Mouse (Mus musculus): ENCODE results near the gene Plxna4. TPM values are rescaled to one million over a fixed set of nuclear protein-coding genes. Genes with fewer than 3 reads are reported as not detected.
"Not testable (repeated sequence)": the region's sequence is repeated elsewhere in the genome, so short reads cannot be mapped to it uniquely, and the experiment has no call there.

The Plxna4 gene
- polyA plus RNA-seq, 1 experiment from 2014 or later: 6.1 TPM

DNA sequence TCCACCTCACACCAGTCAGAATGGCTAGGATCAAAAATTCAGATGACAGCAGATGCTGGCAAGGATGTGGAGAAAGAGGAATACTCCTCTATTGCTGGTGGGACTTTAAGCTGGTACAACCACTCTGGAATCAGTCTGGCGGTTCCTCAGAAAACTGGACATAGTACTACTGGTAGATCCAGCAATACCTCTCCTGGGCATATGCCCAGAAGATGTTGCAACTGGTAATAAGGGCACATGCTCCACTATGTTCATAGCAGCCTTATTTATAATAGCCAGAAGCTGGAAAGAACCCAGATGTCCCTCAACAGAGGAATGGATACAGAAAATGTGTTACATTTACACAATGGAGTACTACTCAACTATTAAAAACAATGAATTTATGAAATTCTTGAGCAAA is 86.8 kb downstream of the Plxna4 start:
- WGBS: 91% methylated on average over 1 of the region's 1 CpGs
- H3K9ac ChIP-seq (ENCODE audit: low read depth, low read length); H3K27me3 ChIP-seq (replicated peaks; ENCODE audit: control insufficient read depth, insufficient read depth, low read length); H3K27ac ChIP-seq (replicated peaks; ENCODE audit: low read depth, low read length); ATAC-seq (ENCODE audit: low read depth); H3K36me3 ChIP-seq (ENCODE audit: control insufficient read depth, insufficient read depth, low read length); DNase-seq (ENCODE audit: low spot score); H3K9me3 ChIP-seq (ENCODE audit: control insufficient read depth, low read length); H3K4me2 ChIP-seq (ENCODE audit: low read depth, low read length); H3K4me3 ChIP-seq (ENCODE audit: low read depth, low read length); H3K4me1 ChIP-seq (ENCODE audit: control insufficient read depth, insufficient read depth, low read length): not testable (repeated sequence)

DNA sequence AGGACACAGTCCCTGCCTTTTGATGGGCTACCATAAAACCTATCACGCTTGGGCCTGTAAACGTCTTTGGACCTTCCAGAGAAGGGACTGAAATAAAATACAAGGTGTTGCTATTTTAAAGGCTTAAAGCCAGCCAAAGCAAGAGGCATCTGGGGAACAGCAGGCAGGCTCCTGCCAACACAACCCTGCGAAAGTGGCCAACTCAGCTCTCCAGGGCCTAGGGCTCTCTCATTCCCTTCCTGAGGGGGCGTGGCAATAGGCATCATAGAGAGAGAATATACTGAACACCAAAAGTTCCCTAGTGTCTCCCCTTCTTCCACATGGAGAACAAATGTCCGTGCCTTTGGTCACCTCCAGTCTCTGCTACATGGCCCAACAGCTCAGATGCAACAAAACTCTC is 89.9 kb downstream of the Plxna4 start:
- Histone ChIP-seq H3K36me3 (ENCODE audit: control insufficient read depth, insufficient read depth, low read length) (no peaks in the 10 kb centered on the region), H3K4me3 (ENCODE audit: low read depth, low read length) (no peak overlapping the region), H3K9me3 (ENCODE audit: control insufficient read depth, low read length) (no peaks in the 10 kb centered on the region), H3K4me2 (ENCODE audit: low read depth, low read length) (no peak overlapping the region), H3K27me3 (replicated peaks; ENCODE audit: control insufficient read depth, insufficient read depth, low read length) (no peaks in the 10 kb centered on the region), H3K4me1 (ENCODE audit: control insufficient read depth, insufficient read depth, low read length) (peaks cover 14% of the 10 kb centered on the region; the same call in 1 of the 2 replicates), H3K27ac (replicated peaks; ENCODE audit: low read depth, low read length) (no peak overlapping the region), H3K9ac (ENCODE audit: low read depth, low read length) (no peak overlapping the region)
- ATAC-seq (ENCODE audit: low read depth): no peak
- WGBS: 83% methylated on average over 5 of the region's 5 CpGs
- no peak for DNase-seq (ENCODE audit: low spot score)

DNA sequence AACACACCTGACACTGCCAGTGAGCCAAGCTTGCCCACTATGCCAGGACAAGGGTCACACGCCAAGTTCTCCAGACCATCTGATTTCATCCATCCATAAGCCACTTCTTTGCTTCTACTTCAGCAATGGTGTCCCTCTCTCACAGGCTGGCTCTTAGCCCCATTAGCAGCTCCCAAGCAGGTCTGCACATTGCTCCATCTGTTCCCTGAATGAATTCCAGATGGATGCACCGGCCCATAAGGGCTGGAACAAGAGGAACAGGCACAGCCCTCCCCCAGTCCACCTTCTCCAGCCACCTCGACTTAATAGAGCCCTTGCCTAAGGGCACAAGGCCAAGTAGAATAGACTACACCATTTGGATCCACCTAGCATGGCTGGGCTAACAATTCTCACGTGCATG is 91.9 kb downstream of the Plxna4 start:
- 32% methylated on average over 4 of the region's 4 CpGs for WGBS
- no peak overlapping the region for H3K4me2 ChIP-seq (ENCODE audit: low read depth, low read length)
- H3K9ac ChIP-seq (ENCODE audit: low read depth, low read length): no peak overlapping the region
- no peak overlapping the region for H3K4me3 ChIP-seq (ENCODE audit: low read depth, low read length)
- H3K9me3 ChIP-seq (ENCODE audit: control insufficient read depth, low read length): no peaks in the 10 kb centered on the region
- ATAC-seq (ENCODE audit: low read depth): no peak
- no peak overlapping the region for H3K27ac ChIP-seq (replicated peaks; ENCODE audit: low read depth, low read length)
- no peaks in the 10 kb centered on the region for H3K27me3 ChIP-seq (replicated peaks; ENCODE audit: control insufficient read depth, insufficient read depth, low read length)
- H3K4me1 ChIP-seq (ENCODE audit: control insufficient read depth, insufficient read depth, low read length): peaks cover 14% of the 10 kb centered on the region; the same call in 1 of the 2 replicates
- no peaks in the 10 kb centered on the region for H3K36me3 ChIP-seq (ENCODE audit: control insufficient read depth, insufficient read depth, low read length)
- DNase-seq (ENCODE audit: low spot score): no peak

GRCm38 (mm10) chr6:32495532-32495931 is 92.5 kb downstream of the Plxna4 start:
- H3K36me3 ChIP-seq (ENCODE audit: control insufficient read depth, insufficient read depth, low read length): no peaks in the 10 kb centered on the region
- peaks cover 14% of the 10 kb centered on the region; the same call in 1 of the 2 replicates for H3K4me1 ChIP-seq (ENCODE audit: control insufficient read depth, insufficient read depth, low read length)
- no peak overlapping the region for H3K4me3 ChIP-seq (ENCODE audit: low read depth, low read length)
- 83% methylated on average over 2 of the region's 2 CpGs for WGBS
- DNase-seq (ENCODE audit: low spot score): no peak
- H3K9ac ChIP-seq (ENCODE audit: low read depth, low read length): no peak overlapping the region
- no peak overlapping the region for H3K4me2 ChIP-seq (ENCODE audit: low read depth, low read length)
- H3K27me3 ChIP-seq (replicated peaks; ENCODE audit: control insufficient read depth, insufficient read depth, low read length): no peaks in the 10 kb centered on the region
- H3K9me3 ChIP-seq (ENCODE audit: control insufficient read depth, low read length): no peaks in the 10 kb centered on the region
- H3K27ac ChIP-seq (replicated peaks; ENCODE audit: low read depth, low read length): no peak overlapping the region
- no peak for ATAC-seq (ENCODE audit: low read depth)

DNA sequence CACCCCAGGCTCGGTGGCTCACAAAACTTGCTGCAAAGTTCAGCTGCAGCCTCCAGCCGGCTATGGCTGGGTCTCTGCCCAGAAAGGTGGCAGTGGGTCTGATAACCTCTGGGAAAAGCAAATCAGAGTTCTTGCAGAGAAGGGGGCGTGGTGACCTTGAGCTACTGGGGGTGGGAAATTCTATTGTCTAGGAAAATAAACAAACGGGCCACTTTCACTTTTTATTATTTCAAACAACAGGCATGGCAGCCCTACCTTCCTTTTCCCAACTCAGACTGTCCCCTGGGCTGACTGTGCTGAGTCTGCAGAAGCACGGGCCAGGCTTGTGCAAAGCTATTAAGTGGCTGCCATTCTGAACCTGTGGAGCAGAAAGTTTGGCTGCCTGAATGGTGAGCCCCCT is 94.4 kb downstream of the Plxna4 start:
- 34% methylated on average over 5 of the region's 5 CpGs for WGBS
- H3K27me3 ChIP-seq (replicated peaks; ENCODE audit: control insufficient read depth, insufficient read depth, low read length): no peaks in the 10 kb centered on the region
- H3K4me3 ChIP-seq (ENCODE audit: low read depth, low read length): no peak overlapping the region
- DNase-seq (ENCODE audit: low spot score) (peak; percentile 32), ATAC-seq (ENCODE audit: low read depth) (no peak)
- H3K4me1 ChIP-seq (ENCODE audit: control insufficient read depth, insufficient read depth, low read length): peaks cover 14% of the 10 kb centered on the region; the same call in 1 of the 2 replicates
- H3K9me3 ChIP-seq (ENCODE audit: control insufficient read depth, low read length): no peaks in the 10 kb centered on the region
- no peak overlapping the region for H3K9ac ChIP-seq (ENCODE audit: low read depth, low read length)
- H3K4me2 ChIP-seq (ENCODE audit: low read depth, low read length): no peak overlapping the region
- H3K27ac ChIP-seq (replicated peaks; ENCODE audit: low read depth, low read length): no peak overlapping the region
- no peaks in the 10 kb centered on the region for H3K36me3 ChIP-seq (ENCODE audit: control insufficient read depth, insufficient read depth, low read length)

GRCm38 (mm10) chr6:32487121-32487520 is 100.9 kb downstream of the Plxna4 start:
- H3K9ac ChIP-seq (ENCODE audit: low read depth, low read length): no peak overlapping the region
- no peaks in the 10 kb centered on the region for H3K27me3 ChIP-seq (replicated peaks; ENCODE audit: control insufficient read depth, insufficient read depth, low read length)
- no peaks in the 10 kb centered on the region for H3K9me3 ChIP-seq (ENCODE audit: control insufficient read depth, low read length)
- no peak overlapping the region for H3K27ac ChIP-seq (replicated peaks; ENCODE audit: low read depth, low read length)
- no peaks in the 10 kb centered on the region for H3K36me3 ChIP-seq (ENCODE audit: control insufficient read depth, insufficient read depth, low read length)
- 60% methylated on average over 3 of the region's 3 CpGs for WGBS
- ATAC-seq (ENCODE audit: low read depth) (no peak), DNase-seq (ENCODE audit: low spot score) (no peak)
- H3K4me1 ChIP-seq (ENCODE audit: control insufficient read depth, insufficient read depth, low read length): peaks cover 3% of the 10 kb centered on the region; the same call in 1 of the 2 replicates
- H3K4me2 ChIP-seq (ENCODE audit: low read depth, low read length): no peak overlapping the region
- H3K4me3 ChIP-seq (ENCODE audit: low read depth, low read length): no peak overlapping the region

DNA sequence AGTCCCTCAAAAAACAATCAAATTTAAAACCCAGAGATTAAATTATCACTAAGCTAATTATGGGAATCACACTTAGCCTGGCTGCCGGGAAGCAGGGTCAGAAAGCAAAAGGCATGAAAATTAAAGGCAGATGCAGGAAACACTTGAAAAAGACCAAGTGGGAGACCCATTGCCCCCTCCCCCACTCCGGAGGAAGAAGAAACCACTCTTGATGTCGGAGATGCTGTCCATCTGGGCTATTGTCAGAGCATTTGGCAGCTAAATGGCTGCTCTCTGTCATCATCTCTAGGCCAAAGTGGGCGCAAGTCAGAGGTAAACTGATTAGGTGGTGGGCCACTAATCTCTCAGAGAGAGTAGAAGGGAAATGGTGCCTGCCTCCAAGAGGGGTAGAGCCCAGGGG is 105.5 kb downstream of the Plxna4 start:
- Histone ChIP-seq H3K9me3 (ENCODE audit: control insufficient read depth, low read length) (no peaks in the 10 kb centered on the region), H3K27me3 (replicated peaks; ENCODE audit: control insufficient read depth, insufficient read depth, low read length) (no peaks in the 10 kb centered on the region), H3K4me1 (ENCODE audit: control insufficient read depth, insufficient read depth, low read length) (peaks cover 15% of the 10 kb centered on the region), H3K4me3 (ENCODE audit: low read depth, low read length) (no peak overlapping the region), H3K36me3 (ENCODE audit: control insufficient read depth, insufficient read depth, low read length) (no peaks in the 10 kb centered on the region), H3K4me2 (ENCODE audit: low read depth, low read length) (no peak overlapping the region), H3K9ac (ENCODE audit: low read depth, low read length) (no peak overlapping the region), H3K27ac (replicated peaks; ENCODE audit: low read depth, low read length) (no peak overlapping the region)
- WGBS: 34% methylated on average over 4 of the region's 4 CpGs
- ATAC-seq (ENCODE audit: low read depth): no peak
- DNase-seq (ENCODE audit: low spot score): no peak

DNA sequence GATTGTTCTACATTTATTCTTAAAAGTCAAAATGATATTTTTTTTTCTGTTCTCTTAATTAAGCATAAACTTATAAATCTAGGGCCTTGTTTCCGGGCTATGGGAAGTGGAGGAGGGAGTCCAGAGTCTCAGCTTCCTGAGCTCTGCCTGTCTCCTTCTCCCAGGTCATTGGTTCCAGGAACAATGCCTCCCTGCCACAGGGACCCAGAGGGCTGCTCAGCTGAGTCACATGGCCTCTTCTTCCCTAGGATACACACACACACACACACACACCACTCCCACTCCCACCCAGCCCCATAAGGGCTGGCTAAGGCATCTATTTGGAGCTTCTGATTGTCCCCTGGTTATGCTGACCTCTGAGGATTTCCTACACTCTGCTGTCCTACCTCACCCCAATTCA is 107.3 kb downstream of the Plxna4 start:
- no peak for ATAC-seq (ENCODE audit: low read depth)
- Histone ChIP-seq H3K27ac (replicated peaks; ENCODE audit: low read depth, low read length) (no peak overlapping the region), H3K4me3 (ENCODE audit: low read depth, low read length) (no peak overlapping the region), H3K36me3 (ENCODE audit: control insufficient read depth, insufficient read depth, low read length) (no peaks in the 10 kb centered on the region), H3K27me3 (replicated peaks; ENCODE audit: control insufficient read depth, insufficient read depth, low read length) (no peaks in the 10 kb centered on the region), H3K9me3 (ENCODE audit: control insufficient read depth, low read length) (no peaks in the 10 kb centered on the region), H3K4me1 (ENCODE audit: control insufficient read depth, insufficient read depth, low read length) (peaks cover 15% of the 10 kb centered on the region), H3K9ac (ENCODE audit: low read depth, low read length) (no peak overlapping the region), H3K4me2 (ENCODE audit: low read depth, low read length) (no peak overlapping the region)
- no peak for DNase-seq (ENCODE audit: low spot score)
- 78% methylated on average over 1 of the region's 1 CpGs for WGBS

GRCm38 (mm10) chr6:32479765-32480164 is 108.2 kb downstream of the Plxna4 start:
- Histone ChIP-seq H3K4me1 (ENCODE audit: control insufficient read depth, insufficient read depth, low read length) (peaks cover 15% of the 10 kb centered on the region), H3K4me3 (ENCODE audit: low read depth, low read length) (no peak overlapping the region), H3K9me3 (ENCODE audit: control insufficient read depth, low read length) (no peaks in the 10 kb centered on the region), H3K36me3 (ENCODE audit: control insufficient read depth, insufficient read depth, low read length) (no peaks in the 10 kb centered on the region), H3K4me2 (ENCODE audit: low read depth, low read length) (no peak overlapping the region), H3K27me3 (replicated peaks; ENCODE audit: control insufficient read depth, insufficient read depth, low read length) (no peaks in the 10 kb centered on the region), H3K9ac (ENCODE audit: low read depth, low read length) (no peak overlapping the region), H3K27ac (replicated peaks; ENCODE audit: low read depth, low read length) (no peak overlapping the region; the same call in 1 of the 2 replicates)
- 82% methylated on average over 2 of the region's 2 CpGs for WGBS
- ATAC-seq (ENCODE audit: low read depth) (no peak), DNase-seq (ENCODE audit: low spot score) (no peak)
